Mouse (Mus musculus): ENCODE data around the gene Arf6. TPM values are rescaled to one million over a fixed set of nuclear protein-coding genes. Genes with fewer than 3 reads are reported as not detected.

The Arf6 gene
- polyA plus RNA-seq (2014; fragmentation: Illumina TruSeq; extraction: RNeasy Lipid Tissue Mini Kit (QIAGEN cat#74804); ENCODE audit: low read depth, low replicate concordance), result 55.8 TPM

DNA sequence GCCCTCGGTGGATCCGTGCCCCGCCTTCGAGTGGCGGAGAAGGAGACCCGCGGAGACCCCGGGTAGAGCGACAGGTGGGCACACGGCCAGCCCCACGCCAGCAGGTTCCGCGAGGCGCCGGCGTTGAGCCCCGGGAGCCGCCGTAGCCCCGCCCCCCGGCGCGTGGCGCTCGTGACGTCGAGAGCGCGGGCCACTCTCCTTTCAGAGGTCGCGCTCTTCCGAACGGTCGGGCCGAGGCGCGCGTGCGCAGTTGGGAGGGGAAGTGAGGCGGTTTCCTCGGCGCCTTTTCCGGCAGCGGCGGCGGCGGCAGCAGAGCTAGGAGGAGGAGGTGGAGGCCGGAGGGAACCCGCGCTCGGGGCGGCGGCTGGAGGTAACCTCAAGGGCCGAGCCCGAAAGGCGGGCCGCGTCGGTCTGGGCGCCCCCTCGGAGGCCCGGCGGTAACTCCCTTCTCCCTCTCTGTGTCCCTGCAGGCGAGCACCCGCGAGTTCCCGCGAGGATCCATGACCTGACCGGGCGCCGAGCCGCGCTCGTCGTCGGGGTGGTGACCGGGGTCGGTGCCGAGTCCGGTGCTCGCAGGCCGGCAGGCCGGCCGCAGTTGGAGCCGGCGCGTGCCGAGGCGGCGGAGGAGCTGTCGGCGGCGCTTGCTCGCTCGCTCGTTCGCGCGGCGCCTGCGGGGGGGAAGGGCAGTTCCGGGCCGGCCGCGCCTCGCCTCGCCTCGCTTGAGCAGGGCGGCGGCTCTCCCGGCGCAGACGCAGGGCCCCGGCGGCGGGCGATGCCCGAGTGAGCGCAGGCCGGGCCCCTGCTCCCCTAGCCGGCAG lies at the start of gene Arf6, which contains the start of gene Gm9887:
Arf6 (plus strand) TSS at position 297 of the 818 bp plus-strand sequence.
Gm9887 (minus strand) TSS at position 605 of the 818 bp plus-strand sequence.

GRCm38 (mm10) chr12:69356546-69357299 lies 15.2 kb upstream of the Arf6 start, which contains the start of gene Nemf:
Nemf (minus strand) TSS chr12:69357165.

Other genes with a start within 250 kb of the Arf6 start
- 11.5 TPM for gene Rps29, start 213.0 kb upstream of the Arf6 start, polyA plus RNA-seq (2014; fragmentation: Illumina TruSeq; extraction: RNeasy Lipid Tissue Mini Kit (QIAGEN cat#74804); ENCODE audit: low read depth, low replicate concordance)
- gene Lrr1, start 203.3 kb upstream of the Arf6 start, polyA plus RNA-seq (2014; fragmentation: Illumina TruSeq; extraction: RNeasy Lipid Tissue Mini Kit (QIAGEN cat#74804); ENCODE audit: low read depth, low replicate concordance), result 0.82 TPM
- gene Rpl36al, start 188.1 kb upstream of the Arf6 start, polyA plus RNA-seq (2014; fragmentation: Illumina TruSeq; extraction: RNeasy Lipid Tissue Mini Kit (QIAGEN cat#74804); ENCODE audit: low read depth, low replicate concordance), result 235 TPM
- 170 TPM for gene Mgat2, start 188.0 kb upstream of the Arf6 start, polyA plus RNA-seq (2014; fragmentation: Illumina TruSeq; extraction: RNeasy Lipid Tissue Mini Kit (QIAGEN cat#74804); ENCODE audit: low read depth, low replicate concordance)
- 2.4 TPM for gene Gm49383, start 175.0 kb upstream of the Arf6 start, polyA plus RNA-seq (2014; fragmentation: Illumina TruSeq; extraction: RNeasy Lipid Tissue Mini Kit (QIAGEN cat#74804); ENCODE audit: low read depth, low replicate concordance)
- gene Dnaaf2, start 173.7 kb upstream of the Arf6 start, polyA plus RNA-seq (2014; fragmentation: Illumina TruSeq; extraction: RNeasy Lipid Tissue Mini Kit (QIAGEN cat#74804); ENCODE audit: low read depth, low replicate concordance), result 1.5 TPM
- gene Gm49384, start 167.9 kb upstream of the Arf6 start, polyA plus RNA-seq (2014; fragmentation: Illumina TruSeq; extraction: RNeasy Lipid Tissue Mini Kit (QIAGEN cat#74804); ENCODE audit: low read depth, low replicate concordance), result 9.9 TPM
- 5.5 TPM for gene Pole2, start 144.0 kb upstream of the Arf6 start, polyA plus RNA-seq (2014; fragmentation: Illumina TruSeq; extraction: RNeasy Lipid Tissue Mini Kit (QIAGEN cat#74804); ENCODE audit: low read depth, low replicate concordance)
- gene Klhdc1, start 131.0 kb upstream of the Arf6 start, polyA plus RNA-seq (2014; fragmentation: Illumina TruSeq; extraction: RNeasy Lipid Tissue Mini Kit (QIAGEN cat#74804); ENCODE audit: low read depth, low replicate concordance), result 21.4 TPM
- gene Klhdc2, start 75.5 kb upstream of the Arf6 start, polyA plus RNA-seq (2014; fragmentation: Illumina TruSeq; extraction: RNeasy Lipid Tissue Mini Kit (QIAGEN cat#74804); ENCODE audit: low read depth, low replicate concordance), result 129 TPM
- 126 TPM for gene Nemf, start 15.0 kb upstream of the Arf6 start, polyA plus RNA-seq (2014; fragmentation: Illumina TruSeq; extraction: RNeasy Lipid Tissue Mini Kit (QIAGEN cat#74804); ENCODE audit: low read depth, low replicate concordance)
- gene Gm9887, start 308 bp downstream of the Arf6 start, polyA plus RNA-seq (2014; fragmentation: Illumina TruSeq; extraction: RNeasy Lipid Tissue Mini Kit (QIAGEN cat#74804); ENCODE audit: low read depth, low replicate concordance), result not detected
- gene Vcpkmt, start 210.9 kb downstream of the Arf6 start, polyA plus RNA-seq (2014; fragmentation: Illumina TruSeq; extraction: RNeasy Lipid Tissue Mini Kit (QIAGEN cat#74804); ENCODE audit: low read depth, low replicate concordance), result 22.0 TPM